Mouse (Mus musculus) ES-E14 (cell line): ENCODE measurements around the gene Ccnd3. TPM values are rescaled to one million over a fixed set of nuclear protein-coding genes. Genes with fewer than 3 reads are reported as not detected.
A peak's percentile ranks its signal among the peaks of the same experiment; 100 is the strongest.

Experiments used
- DNase-seq: peaks from one replicate; pipeline ENCODE4 v3.0.0-alpha.2; 2013; ENCODE audit warnings: low read depth, low spot score
- H3K27ac ChIP-seq: 2 replicates; pipeline ENCODE4 v1.5.1; 2012; ENCODE audit warnings: low read depth, mild to moderate bottlenecking, low read length, moderate library complexity, mixed read lengths; ENCODE audit not compliant: poor library complexity, insufficient read depth, severe bottlenecking
- H3K36me3 ChIP-seq: 2 replicates; pipeline ENCODE4 v1.6.1; 2012; ENCODE audit warnings: mild to moderate bottlenecking, low read length, moderate library complexity, mixed read lengths; ENCODE audit not compliant: control insufficient read depth, poor library complexity, insufficient read depth, severe bottlenecking
- H3K4me1 ChIP-seq, 2 experiments: fragments of 150-350 bp in 1 of 2; sonication (generic) in 1 of 2; 2 replicates each; pipeline ENCODE4 v1.6.1; 2012; ENCODE audit warnings: low read length in 2 of 2, mild to moderate bottlenecking in 1 of 2, mixed read lengths in 1 of 2; ENCODE audit not compliant: control insufficient read depth in 2 of 2, insufficient read depth in 2 of 2, poor library complexity in 1 of 2
- H3K4me3 ChIP-seq, 2 experiments: fragments of 150-350 bp in 1 of 2; sonication (generic) in 1 of 2; 2 replicates each; pipeline ENCODE4 v1.5.1; 2012; ENCODE audit warnings: low read length in 2 of 2, low read depth in 1 of 2, mild to moderate bottlenecking in 1 of 2, mixed read lengths in 1 of 2; ENCODE audit not compliant: insufficient read depth in 1 of 2, poor library complexity in 1 of 2, severe bottlenecking in 1 of 2
- H3K9ac ChIP-seq: 2 replicates; pipeline ENCODE4 v1.6.1; 2012; ENCODE audit warnings: low read depth, mild to moderate bottlenecking, low read length, mixed read lengths; ENCODE audit not compliant: poor library complexity, insufficient read depth, severe bottlenecking
- H3K9me3 ChIP-seq: fragments of 150-350 bp; sonication (generic); 2 replicates; pipeline ENCODE4 v1.6.1; 2012; ENCODE audit warnings: low read depth, mild to moderate bottlenecking, low read length; ENCODE audit not compliant: control insufficient read depth, insufficient read depth
- CHD2 ChIP-seq: IDR thresholded peaks from 2 replicates; pipeline ENCODE4 v1.6.1; 2014; ENCODE audit warnings: mild to moderate bottlenecking, low read depth, low read length, inconsistent platforms
- HCFC1 ChIP-seq: IDR thresholded peaks from 2 replicates; pipeline ENCODE4 v1.6.1; 2012; ENCODE audit warnings: low read length, inconsistent platforms, borderline replicate concordance; ENCODE audit not compliant: insufficient read depth
- MAFK ChIP-seq: IDR thresholded peaks from 2 replicates; pipeline ENCODE4 v1.6.1; 2014; ENCODE audit warnings: mild to moderate bottlenecking, low read depth, low read length, inconsistent platforms; ENCODE audit not compliant: insufficient read depth
- ZC3H11A ChIP-seq: IDR thresholded peaks from 2 replicates; pipeline ENCODE4 v1.6.1; 2012; ENCODE audit warnings: low read depth, mild to moderate bottlenecking, inconsistent platforms, low read length, borderline replicate concordance
- ZNF384 ChIP-seq: IDR thresholded peaks from 2 replicates; pipeline ENCODE4 v1.6.1; 2012; ENCODE audit warnings: low read depth, low read length, inconsistent platforms
- in situ Hi-C, 2 experiments: fragments of 600-800 bp; cut with MboI; formaldehyde crosslinking; loops; one replicate each; pipeline ENCODE4 v1.15.1; 2025; ENCODE audit warnings: low sequenced_read_pairs in 2 of 2, inconsistent platforms in 1 of 2; ENCODE audit not compliant: unreplicated experiment in 2 of 2
- total RNA-seq: library from RNA; depleted of rRNA; stranded (reverse); fragments of 300-350 nt; gene quantifications from 2 replicates; pipeline ENCODE4 v1.2.3, GENCODE M21; 2012

The Ccnd3 gene
- total RNA-seq, 1 experiment, result 131 TPM

DNA sequence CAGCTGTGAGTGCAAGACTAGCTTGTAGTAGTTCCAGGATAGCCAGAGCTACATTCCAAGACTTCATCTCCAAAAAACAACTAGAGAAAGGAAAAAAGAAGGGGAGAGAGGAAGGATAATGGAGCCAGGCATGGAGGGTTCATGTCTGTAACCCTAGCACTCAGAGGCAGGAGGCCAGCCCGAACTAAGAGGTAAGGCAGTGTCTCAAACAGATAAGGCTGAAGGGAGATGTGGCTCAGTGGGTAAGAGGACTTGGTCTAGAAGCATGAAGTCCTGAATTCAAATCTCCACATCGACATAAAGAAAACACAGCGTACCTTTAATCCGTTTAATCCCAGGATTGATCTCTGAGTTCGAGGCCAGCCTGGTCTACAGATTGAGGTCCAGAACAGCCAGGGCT, 27.5 kb downstream of the Ccnd3 start:
- no peaks in the 10 kb centered on the region for H3K9me3 ChIP-seq
- no peak overlapping the region for H3K27ac ChIP-seq
- no peak for DNase-seq
- in situ Hi-C loops, result no loop called here
- TF ChIP-seq CHD2 (no peak), HCFC1 (no peak), ZNF384 (no peak), ZC3H11A (no peak), MAFK (no peak)
- no peaks in the 10 kb centered on the region for H3K36me3 ChIP-seq
- H3K9ac ChIP-seq, result peak overlapping the region; percentile 20; the same call in 1 of the 2 replicates
- peaks cover 14 to 22% of the 10 kb centered on the region in 2 experiments for H3K4me1 ChIP-seq
- no peak overlapping the region for H3K4me3 ChIP-seq

DNA sequence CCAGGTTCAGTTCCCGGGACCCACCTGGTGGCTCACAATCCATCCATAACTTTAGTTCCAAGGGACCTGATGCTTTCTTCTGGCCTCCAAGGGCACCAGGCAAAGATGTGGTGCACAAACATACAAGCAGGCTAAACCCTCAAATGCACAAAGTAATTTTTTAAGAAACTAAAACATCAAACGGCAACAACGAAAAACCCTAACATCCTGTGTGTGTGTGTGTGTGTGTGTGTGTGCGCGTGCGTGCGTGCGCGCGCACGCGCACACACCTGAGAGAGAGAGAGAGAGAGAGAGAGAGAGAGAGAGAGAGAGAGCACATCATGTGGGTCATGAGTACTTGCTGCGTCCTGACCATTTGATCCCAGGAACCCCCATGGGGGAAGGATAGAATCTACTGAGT, 28.8 kb downstream of the Ccnd3 start:
- Histone ChIP-seq H3K9me3 (no peaks in the 10 kb centered on the region), H3K9ac (no peak overlapping the region), H3K27ac (no peak overlapping the region), H3K4me3 (no peak overlapping the region), H3K4me1 (peaks cover 7 to 14% of the 10 kb centered on the region in 2 experiments), H3K36me3 (no peaks in the 10 kb centered on the region)
- DNase-seq, result no peak
- in situ Hi-C loops, result no loop called here
- no peak for TF ChIP-seq MAFK
- TF ChIP-seq HCFC1, result no peak
- no peak for TF ChIP-seq CHD2
- TF ChIP-seq ZNF384, result no peak
- TF ChIP-seq ZC3H11A, result no peak

DNA sequence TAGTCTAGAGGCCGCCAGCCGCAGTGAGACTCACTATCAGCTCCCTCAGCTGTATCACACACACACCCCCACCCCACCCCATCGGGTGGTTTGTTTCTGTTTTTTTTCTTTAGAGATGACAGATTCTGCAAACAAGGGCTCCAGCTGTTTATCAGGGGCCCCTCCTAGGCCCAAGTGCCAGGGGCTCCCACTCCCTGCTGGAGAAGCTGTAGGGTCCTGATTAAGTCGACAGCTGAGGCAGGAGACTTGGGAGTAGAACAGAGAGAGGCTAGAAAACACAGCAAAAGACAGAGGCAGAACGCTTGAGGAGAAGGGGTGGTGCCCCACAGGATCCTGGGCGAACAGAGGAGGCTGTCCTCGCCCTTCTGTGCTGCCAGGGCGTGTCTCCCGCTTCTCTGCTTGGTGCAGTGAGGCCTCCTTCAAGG, 31.0 kb downstream of the Ccnd3 start:
- no peaks in the 10 kb centered on the region for H3K36me3 ChIP-seq
- TF ChIP-seq MAFK, result no peak
- no peak for TF ChIP-seq CHD2
- no peak for TF ChIP-seq ZNF384
- no peak for TF ChIP-seq HCFC1
- H3K4me3 ChIP-seq, result no peak overlapping the region
- peaks cover 7 to 15% of the 10 kb centered on the region in 2 experiments for H3K4me1 ChIP-seq
- no peak for DNase-seq
- H3K9me3 ChIP-seq, result no peaks in the 10 kb centered on the region
- peak overlapping the region; percentile 39 for H3K27ac ChIP-seq
- in situ Hi-C loops, result no loop called here
- peak overlapping the region; percentile 31; the same call in 1 of the 2 replicates for H3K9ac ChIP-seq

- Histone ChIP-seq H3K27ac (no peak overlapping the region), H3K4me1 (peaks cover 7 to 27% of the 10 kb centered on the region in 2 experiments; a peak in 3 of 4 replicates), H3K36me3 (no peaks in the 10 kb centered on the region), H3K4me3 (no peak overlapping the region), H3K9me3 (no peaks in the 10 kb centered on the region), H3K9ac (no peak overlapping the region)
- in situ Hi-C loops, result no loop called here
- DNase-seq, result no peak
- TF ChIP-seq CHD2 (no peak), HCFC1 (no peak), ZC3H11A (no peak), MAFK (no peak), ZNF384 (no peak)
Observed at GRCm38 (mm10) chr17:47538049-47538448, 33.2 kb downstream of the Ccnd3 start.

GRCm38 (mm10) chr17:47539128-47539527, 34.3 kb downstream of the Ccnd3 start:
- no peaks in the 10 kb centered on the region for H3K36me3 ChIP-seq
- H3K27ac ChIP-seq, result no peak overlapping the region
- no peak overlapping the region for H3K9ac ChIP-seq
- DNase-seq, result no peak
- H3K4me1 ChIP-seq, result peaks cover 8 to 33% of the 10 kb centered on the region in 2 experiments
- no peak overlapping the region for H3K4me3 ChIP-seq
- no peak for TF ChIP-seq ZC3H11A
- no peak for TF ChIP-seq ZNF384
- TF ChIP-seq MAFK, result no peak
- no peak for TF ChIP-seq HCFC1
- TF ChIP-seq CHD2, result no peak
- no peaks in the 10 kb centered on the region for H3K9me3 ChIP-seq
- in situ Hi-C loops, result no loop called here
